Mouse (Mus musculus) Patski (cell line): Measurements from ENCODE around the gene Shb. TPM values are rescaled to one million over a fixed set of nuclear protein-coding genes. Genes with fewer than 3 reads are reported as not detected.

Source experiments
- ATAC-seq: fragments of 100-300 bp; one replicate; pipeline ENCODE4 v1.8.0; 2021
- CTCF ChIA-PET: fragments of 350-600 bp; sonication (Branson Sonifier 250); formaldehyde crosslinking; loops from one replicate; lab custom pipeline; 2022; ENCODE audit warnings: inconsistent platforms; lab: Charles Lee
- POLR2A ChIA-PET: fragments of 350-600 bp; sonication (Branson Sonifier 250); formaldehyde crosslinking; loops from one replicate; lab custom pipeline; 2022; ENCODE audit warnings: antibody characterized with exemption, inconsistent platforms; lab: Charles Lee
- DNase-seq: peaks from one replicate; pipeline ENCODE4 v3.0.0-alpha.2; 2011; ENCODE audit warnings: low read depth, low spot score
- H3K27me3 ChIP-seq: fragments of 371-371 bp; one replicate; pipeline ENCODE4 v1.5.1; 2021
- CTCF ChIP-seq: fragments of 100-300 bp; IDR thresholded peaks from one replicate; pipeline ENCODE4 v1.5.1; 2021
- in situ Hi-C: fragments of 300-500 bp; cut with MboI; formaldehyde crosslinking; loops from 3 replicates; pipeline ENCODE4 v1.11.1; 2018; ENCODE audit warnings: low pct_unique_long_range_greater_than_20kb, mixed read lengths
- polyA plus RNA-seq: library from polyadenylated mRNA; unstranded; gene quantifications from one replicate; pipeline ENCODE4 v1.2.3, GENCODE M21; 2021

Gene Shb
- polyA plus RNA-seq, 1 experiment from 2014 or later, result 71.9 TPM

DNA sequence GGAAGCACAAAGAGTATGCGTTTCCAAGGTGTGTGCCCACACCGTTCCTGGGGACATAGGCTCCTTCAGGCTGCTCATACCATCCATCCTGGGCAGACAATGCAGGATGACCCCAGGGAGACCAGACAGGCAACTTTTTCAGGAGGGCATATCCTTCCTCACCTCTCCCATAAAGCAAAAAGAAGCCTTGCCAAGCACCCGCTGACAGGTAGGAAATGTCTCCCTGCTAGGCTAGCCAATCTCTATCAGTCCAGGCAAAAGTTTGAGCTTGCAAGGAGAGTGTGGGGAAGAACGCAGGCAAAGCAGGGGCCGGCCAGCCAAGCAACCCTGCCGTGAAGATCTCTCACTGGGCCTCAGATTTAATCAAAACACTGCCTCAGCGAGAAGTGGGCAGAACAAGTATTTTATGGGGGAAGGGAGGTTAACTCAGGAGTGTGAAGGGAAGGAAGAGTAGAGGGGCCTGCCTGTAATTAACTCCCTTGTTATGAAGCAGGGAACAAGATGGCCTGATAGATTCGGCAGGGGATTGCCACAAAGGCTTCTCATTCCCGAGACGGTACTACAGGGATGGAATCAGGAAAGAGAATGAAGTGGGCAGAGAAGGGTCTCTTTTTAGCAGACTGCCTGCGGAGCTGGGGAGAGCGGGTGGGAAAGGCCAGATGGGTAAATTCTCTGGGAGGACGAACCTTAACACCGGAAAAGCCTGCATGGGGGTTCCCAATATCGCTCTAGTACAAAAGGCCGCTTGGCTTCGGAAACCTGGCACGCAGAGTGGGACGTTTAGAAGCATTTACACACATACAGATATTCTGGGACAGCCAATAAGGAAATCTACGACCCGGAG lies 3.7 kb downstream of the Shb start:
- no peaks in the 10 kb centered on the region for H3K27me3 ChIP-seq
- no peak for DNase-seq

DNA sequence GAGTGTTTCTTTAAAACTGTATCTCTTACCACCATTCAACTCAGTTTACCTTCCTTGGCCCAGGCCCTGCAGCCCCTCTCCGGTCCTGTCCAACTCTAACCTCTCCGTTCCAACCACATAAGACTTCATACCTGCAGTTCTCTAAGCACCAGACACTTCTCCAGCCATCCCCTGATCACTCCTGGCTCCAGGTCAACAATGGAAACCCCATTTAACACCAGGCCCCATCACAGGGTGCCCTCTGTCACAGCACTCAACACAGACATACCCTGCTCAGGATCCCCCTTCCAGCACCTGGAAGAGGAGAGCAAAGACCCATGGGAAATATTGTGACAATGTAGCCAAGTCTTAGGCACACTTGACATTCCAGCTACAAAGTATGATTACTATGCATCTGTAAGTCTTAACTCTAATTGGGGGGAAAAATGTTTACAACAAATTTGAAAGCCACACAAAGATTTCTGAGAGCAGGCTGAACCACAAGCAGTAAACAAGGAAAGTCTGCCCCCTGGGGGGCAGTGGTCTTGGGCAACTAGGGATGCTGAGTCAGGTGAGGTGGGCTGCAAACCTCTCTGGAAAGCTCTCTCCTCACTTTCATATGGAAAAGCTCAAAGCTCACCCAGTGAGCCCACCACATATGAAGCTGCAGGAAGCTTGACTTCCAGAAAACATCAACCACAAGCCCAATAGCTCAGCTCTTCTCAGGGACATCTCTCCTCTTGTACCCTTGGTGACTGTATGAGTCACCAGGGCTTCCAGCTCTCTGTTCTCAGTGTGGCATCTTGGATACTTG lies 4.5 kb downstream of the Shb start:
- ChIA-PET CTCF (interaction anchor here (0.7 to 3.4 kb wide), 14 partner anchors 20 to 114 kb away, joined by 3 to 14 read pairs (median 3); no protein-coding TSS in a partner anchor), POLR2A (interaction anchor here (1.0 to 1.8 kb wide), 6 partner anchors 10 to 59 kb away, joined by 3 to 5 read pairs (median 4); no protein-coding TSS in a partner anchor)
- ATAC-seq (no peak), DNase-seq (no peak)
- in situ Hi-C loops, result loop anchor here (5.0 kb wide), 2 partner anchors 40 to 100 kb away; no protein-coding TSS in a partner anchor
- no peaks in the 10 kb centered on the region for H3K27me3 ChIP-seq
- no peak for TF ChIP-seq CTCF

More for the DNA sequence above, 3.7 kb downstream of the Shb start:
- ChIA-PET POLR2A (interaction anchor here (1.0 to 2.6 kb wide), 8 partner anchors 10 to 110 kb away, joined by 3 to 7 read pairs (median 4); no protein-coding TSS in a partner anchor), CTCF (interaction anchor here (0.7 to 3.4 kb wide), 15 partner anchors 9 to 115 kb away, joined by 3 to 14 read pairs (median 3); no protein-coding TSS in a partner anchor)
- in situ Hi-C loops, result loop anchor here (5.0 kb wide), 2 partner anchors 41 to 101 kb away; no protein-coding TSS in a partner anchor
- no peak for TF ChIP-seq CTCF
- no peak for ATAC-seq

DNA sequence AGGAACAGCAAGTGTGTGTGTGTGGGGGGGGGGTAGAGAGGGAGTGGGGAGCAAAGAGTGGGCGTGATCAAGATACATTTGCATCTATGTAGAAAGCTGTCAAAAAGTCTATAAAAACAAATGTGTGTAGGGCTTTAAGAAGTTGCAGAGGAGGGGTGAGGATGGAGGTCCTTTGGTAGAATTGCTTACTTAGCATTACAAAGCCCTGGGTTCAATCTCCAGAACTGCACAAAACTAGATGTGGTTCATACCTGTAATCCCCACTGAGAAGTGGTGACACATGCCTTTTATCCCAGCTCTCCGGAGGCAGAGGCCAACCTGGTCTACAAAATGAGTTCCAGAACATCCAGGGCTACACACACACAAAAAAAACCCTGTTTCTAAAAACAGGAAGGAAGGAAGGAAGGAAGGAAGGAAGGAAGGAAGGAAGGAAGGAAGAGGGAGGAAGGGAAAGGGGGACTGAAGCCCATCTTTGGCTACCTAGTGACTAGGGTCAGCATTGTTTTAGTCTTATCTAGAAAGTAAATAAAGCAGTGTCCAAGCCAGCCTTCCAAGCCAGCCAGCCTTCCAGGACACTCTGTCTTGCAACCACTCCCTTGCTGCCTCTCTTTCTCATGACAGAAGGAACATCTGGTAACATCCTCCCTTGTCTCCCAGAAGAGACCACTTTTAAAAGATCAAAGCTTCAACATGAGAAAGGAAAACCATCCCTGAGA lies 5.3 kb downstream of the Shb start:
- TF ChIP-seq CTCF, result no peak
- DNase-seq, result no peak
- in situ Hi-C loops, result loop anchor here (5.0 kb wide), 2 partner anchors 40 to 100 kb away; no protein-coding TSS in a partner anchor
- H3K27me3 ChIP-seq, result no peaks in the 10 kb centered on the region
- ATAC-seq, result no peak
- ChIA-PET CTCF (interaction anchor here (0.9 to 3.4 kb wide), 9 partner anchors 25 to 108 kb away, joined by 3 to 14 read pairs (median 5); no protein-coding TSS in a partner anchor), POLR2A (interaction anchor here (0.6 to 1.8 kb wide), 5 partner anchors 9 to 58 kb away, joined by 3 to 5 read pairs (median 4); no protein-coding TSS in a partner anchor)

DNA sequence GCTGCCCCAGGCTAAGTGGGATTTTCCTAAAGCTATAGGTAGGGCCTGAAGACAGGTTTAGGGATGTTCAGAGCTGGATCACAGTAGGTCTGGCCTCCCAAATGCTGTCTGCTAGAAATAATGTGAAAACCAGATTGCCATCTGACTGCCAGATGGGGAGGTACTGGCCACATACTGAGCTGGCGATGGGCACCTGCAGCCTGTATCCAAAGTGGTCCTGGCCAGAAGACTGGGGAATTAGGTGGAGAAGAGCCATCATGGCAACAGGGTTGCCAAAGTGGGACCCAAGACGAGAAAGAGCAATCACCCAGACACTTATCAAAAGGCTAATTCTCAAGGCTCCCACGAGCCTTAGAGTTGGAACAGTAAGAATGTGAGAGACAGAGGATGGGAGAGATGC lies 6.1 kb downstream of the Shb start:
- CTCF ChIA-PET, result interaction anchor here (3.4 kb wide), 1 partner anchor 65 kb away, joined by 14 read pairs; no protein-coding TSS in a partner anchor
- ATAC-seq, result no peak
- in situ Hi-C loops, result loop anchor here (5.0 kb wide), 2 partner anchors 39 to 99 kb away; no protein-coding TSS in a partner anchor

DNA sequence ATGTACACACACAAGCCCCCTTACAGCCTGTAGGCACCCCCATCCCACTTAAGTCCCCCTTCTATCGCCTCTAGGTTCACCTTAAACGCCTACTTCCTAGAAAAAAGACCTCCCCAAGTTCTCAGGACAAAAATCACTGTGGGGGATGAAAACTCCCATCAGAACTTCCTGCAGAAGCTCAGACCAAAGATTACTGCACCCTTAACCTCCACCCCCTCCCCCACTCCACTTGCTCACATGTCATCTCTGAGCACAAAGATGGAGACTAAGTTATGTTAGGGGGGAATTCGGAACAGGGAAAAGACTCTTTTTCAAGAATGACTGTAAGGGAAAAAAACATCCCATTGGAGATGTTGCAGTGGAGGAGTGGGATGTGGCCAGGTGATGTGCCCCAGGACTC lies 6.7 kb downstream of the Shb start:
- ChIA-PET CTCF (interaction anchor here (3.4 kb wide), 1 partner anchor 64 kb away, joined by 14 read pairs; no protein-coding TSS in a partner anchor), POLR2A (interaction anchor here (0.8 kb wide), 1 partner anchor 51 kb away, joined by 3 read pairs; no protein-coding TSS in a partner anchor)
- no peak for ATAC-seq
- no peak for DNase-seq
- in situ Hi-C loops, result loop anchor here (5.0 kb wide), 2 partner anchors 38 to 98 kb away; no protein-coding TSS in a partner anchor
- no peaks in the 10 kb centered on the region for H3K27me3 ChIP-seq
- no peak for TF ChIP-seq CTCF

More for the DNA sequence above, 6.1 kb downstream of the Shb start:
- DNase-seq, result no peak
- POLR2A ChIA-PET, result interaction anchor here (0.6 to 0.8 kb wide), 2 partner anchors 31 to 52 kb away, joined by 3 to 4 read pairs; no protein-coding TSS in a partner anchor
- TF ChIP-seq CTCF, result no peak
- H3K27me3 ChIP-seq, result no peaks in the 10 kb centered on the region

DNA sequence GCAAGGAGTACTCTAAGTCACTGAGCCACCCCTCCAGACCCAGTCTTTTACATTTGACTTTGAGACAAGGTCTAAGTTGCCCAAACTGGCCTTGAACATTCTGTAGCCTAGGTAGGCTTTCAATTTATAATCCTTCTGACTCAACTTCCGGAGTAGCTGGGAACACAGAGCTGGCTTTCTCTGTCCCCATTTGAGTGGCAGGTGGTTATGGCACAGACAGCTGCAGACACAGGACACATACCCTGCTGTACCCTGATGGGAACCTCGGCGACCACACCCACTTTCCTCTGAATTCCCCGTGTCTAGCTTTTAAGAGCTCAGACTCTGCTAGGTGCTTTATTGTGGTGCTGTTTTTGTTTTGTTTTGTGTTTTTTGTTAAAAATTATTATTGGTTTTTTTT lies 7.7 kb downstream of the Shb start:
- ATAC-seq, result no peak

DNA sequence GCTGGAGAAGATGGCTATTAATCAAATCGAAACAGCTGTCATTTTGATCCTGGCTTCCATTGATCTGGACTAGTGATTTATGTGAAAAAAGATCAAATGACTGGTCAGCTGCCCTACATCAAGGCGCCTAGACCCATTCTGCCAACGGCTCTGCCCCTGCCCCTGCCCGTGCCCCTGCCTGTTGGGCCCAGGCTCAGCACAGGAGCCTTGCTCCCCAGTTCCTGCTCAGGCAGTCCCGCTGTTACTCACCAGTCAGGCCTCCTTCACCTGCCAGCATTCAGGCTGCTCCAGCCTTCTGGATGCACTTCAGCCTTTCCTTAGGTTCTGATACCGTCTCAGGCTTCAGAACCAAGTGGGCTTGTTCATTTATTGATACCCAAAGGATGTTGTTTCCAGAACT lies 8.9 kb downstream of the Shb start:
- DNase-seq (no peak), ATAC-seq (no peak)
- ChIA-PET CTCF (interaction anchor here (1.8 kb wide), 1 partner anchor 31 kb away, joined by 4 read pairs; no protein-coding TSS in a partner anchor), POLR2A (interaction anchor here (0.6 to 1.4 kb wide), 2 partner anchors 16 to 69 kb away, joined by 3 to 4 read pairs; no protein-coding TSS in a partner anchor)
- in situ Hi-C loops, result no loop called here
- no peaks in the 10 kb centered on the region for H3K27me3 ChIP-seq
- no peak for TF ChIP-seq CTCF

More for the DNA sequence above, 7.7 kb downstream of the Shb start:
- no peak for DNase-seq
- H3K27me3 ChIP-seq, result no peaks in the 10 kb centered on the region
- in situ Hi-C loops, result loop anchor here (5.0 kb wide), 2 partner anchors 37 to 97 kb away; no protein-coding TSS in a partner anchor
- ChIA-PET POLR2A (interaction anchor here (1.0 kb wide), 1 partner anchor 14 kb away, joined by 3 read pairs; no protein-coding TSS in a partner anchor), CTCF (no interaction called here)
- no peak for TF ChIP-seq CTCF

DNA sequence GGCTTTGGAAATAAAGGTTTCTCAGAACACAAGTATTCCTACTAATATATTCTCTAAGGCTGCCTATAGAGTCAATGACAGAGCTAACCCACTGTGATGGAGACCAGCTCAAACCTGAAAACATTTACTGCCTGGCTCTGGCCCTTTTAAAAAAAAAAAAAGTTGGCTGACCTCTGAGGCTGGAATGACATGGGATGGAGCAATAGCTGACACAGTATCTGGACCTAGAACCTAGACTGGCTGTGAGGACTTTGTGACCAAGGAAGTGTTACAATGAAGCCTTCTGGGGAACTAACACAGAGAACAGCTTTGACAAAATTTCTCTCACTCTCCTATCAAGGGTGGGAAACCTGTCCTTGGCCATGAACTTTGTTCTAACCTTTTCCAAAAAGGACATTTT lies 9.3 kb downstream of the Shb start:
- no peak for DNase-seq
- H3K27me3 ChIP-seq, result no peaks in the 10 kb centered on the region
- no peak for TF ChIP-seq CTCF
- in situ Hi-C loops, result no loop called here
- POLR2A ChIA-PET, result interaction anchor here (0.6 to 1.4 kb wide), 3 partner anchors 16 to 69 kb away, joined by 3 to 5 read pairs (median 4); no protein-coding TSS in a partner anchor
- ATAC-seq, result no peak
- CTCF ChIA-PET, result interaction anchor here (1.8 kb wide), 1 partner anchor 31 kb away, joined by 4 read pairs; no protein-coding TSS in a partner anchor

DNA sequence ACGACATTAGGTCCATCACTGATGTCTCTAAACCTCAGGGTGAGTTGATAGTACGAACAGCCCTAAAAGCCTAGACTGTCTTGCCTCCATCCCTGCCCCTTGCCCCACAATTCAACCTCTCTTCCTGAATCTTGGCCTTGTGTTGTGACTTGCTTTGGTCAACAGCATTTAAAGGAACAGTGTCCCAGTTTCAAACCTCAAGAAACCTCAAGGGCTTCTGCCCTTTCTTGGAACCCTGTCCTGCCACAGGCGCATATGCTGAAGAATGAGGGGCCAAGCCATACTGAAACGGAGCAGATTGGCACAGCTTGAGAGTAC lies 9.7 kb downstream of the Shb start:
- CTCF ChIA-PET, result interaction anchor here (1.8 kb wide), 1 partner anchor 30 kb away, joined by 4 read pairs; no protein-coding TSS in a partner anchor
- in situ Hi-C loops, result no loop called here
- no peak for TF ChIP-seq CTCF

More for the DNA sequence above, 9.7 kb downstream of the Shb start:
- H3K27me3 ChIP-seq, result no peaks in the 10 kb centered on the region
- ATAC-seq (no peak), DNase-seq (no peak)
- POLR2A ChIA-PET, result interaction anchor here (0.7 to 1.4 kb wide), 2 partner anchors 57 to 69 kb away, joined by 4 to 5 read pairs; no protein-coding TSS in a partner anchor
